Mouse (Mus musculus) testis, adult 2 months (tissue): ENCODE measurements around the gene Krt23.

ENCODE experiments used
- CTCF ChIP-seq: fragments of 200-500 bp; IDR thresholded peaks from 2 replicates; pipeline ENCODE4 v1.5.1; 2012; ENCODE audit warnings: low read depth, mild to moderate bottlenecking, inconsistent platforms, low read length, moderate library complexity; ENCODE audit not compliant: control insufficient read depth, insufficient read depth, insufficient replicate concordance
- POLR2A ChIP-seq: fragments of 200-500 bp; IDR thresholded peaks from 2 replicates; pipeline ENCODE4 v1.6.1; 2012; ENCODE audit warnings: low read depth, mild to moderate bottlenecking, inconsistent platforms, low read length, moderate library complexity; ENCODE audit not compliant: control insufficient read depth

DNA sequence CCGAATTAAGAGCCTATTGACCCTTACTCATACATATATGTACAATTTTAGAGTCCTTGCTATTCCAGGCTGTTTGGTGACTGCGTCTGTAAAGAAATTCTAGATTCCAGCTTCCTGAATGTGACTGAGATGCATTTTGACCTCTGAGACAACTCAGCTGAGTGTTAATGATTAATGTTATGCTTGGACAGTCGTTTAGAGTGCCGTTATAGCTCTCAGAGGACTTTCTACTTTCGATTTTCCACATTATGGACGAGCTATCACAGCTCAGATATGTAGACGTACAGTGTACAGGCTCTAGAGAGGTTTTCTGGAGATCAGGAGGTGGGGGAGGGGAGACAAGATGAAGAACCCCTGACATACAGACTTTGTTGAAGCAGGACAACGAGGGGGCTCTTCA lies 51.7 kb downstream of the Krt23 start:
- TF ChIP-seq CTCF (no peak), POLR2A (no peak)
